Mouse (Mus musculus) liver, embryonic 15.5 days (tissue): ENCODE measurements at regions not wholly inside any gene's neighbourhood (a gene's known extent, or its start where the extent isn't known, plus 50 kb on each side); places are given as distances from the start of the nearest gene placed in this dataset.

Source experiments
- ATAC-seq: fragments of 200-750 bp; cut with Nextera tagmentation; 2 replicates; pipeline ENCODE4 v1.8.0; 2017; ENCODE audit warnings: moderate number of reproducible peaks, mild to moderate bottlenecking, moderate library complexity; ENCODE audit not compliant: insufficient read depth
- H3K27ac ChIP-seq: fragments of 300-500 bp; sonication (generic); replicated peaks from 2 replicates; pipeline ENCODE4 v1.5.1; 2015; ENCODE audit warnings: mild to moderate bottlenecking, inconsistent platforms
- H3K27me3 ChIP-seq: fragments of 300-500 bp; sonication (generic); 2 replicates; pipeline ENCODE4 v1.6.1; 2015; ENCODE audit warnings: mild to moderate bottlenecking, inconsistent platforms
- H3K36me3 ChIP-seq: fragments of 300-500 bp; sonication (generic); replicated peaks from 2 replicates; pipeline ENCODE4 v1.6.1; 2015; ENCODE audit warnings: moderate library complexity, mild to moderate bottlenecking, inconsistent platforms
- H3K4me1 ChIP-seq: fragments of 300-500 bp; sonication (generic); replicated peaks from 2 replicates; pipeline ENCODE4 v1.6.1; 2015; ENCODE audit warnings: inconsistent platforms
- H3K4me2 ChIP-seq: fragments of 300-500 bp; sonication (generic); 2 replicates; pipeline ENCODE4 v1.6.1; 2015; ENCODE audit warnings: moderate library complexity, mild to moderate bottlenecking, inconsistent platforms
- H3K4me3 ChIP-seq: fragments of 300-500 bp; sonication (generic); replicated peaks from 2 replicates; pipeline ENCODE4 v1.5.1; 2015; ENCODE audit warnings: mild to moderate bottlenecking, inconsistent platforms
- H3K9ac ChIP-seq: fragments of 300-500 bp; sonication (generic); 2 replicates; pipeline ENCODE4 v1.6.1; 2015; ENCODE audit warnings: moderate library complexity, mild to moderate bottlenecking, inconsistent platforms
- H3K9me3 ChIP-seq: fragments of 300-500 bp; sonication (generic); replicated peaks from 2 replicates; pipeline ENCODE4 v1.6.1; 2016; ENCODE audit warnings: inconsistent platforms
- WGBS: fragments of 180-500 bp; shearing (Covaris S2); methylation state at CpG from one replicate; pipeline ENCODE4 v1.1.7; 2015; ENCODE audit warnings: mixed read lengths; ENCODE audit not compliant: insufficient replicate concordance; 5-methylcytosine and 5-hydroxymethylcytosine counted together

GRCm38 (mm10) chr7:37093721-37094120 is 395.8 kb downstream of the Tshz3 start:
- H3K9ac ChIP-seq: no peak overlapping the region
- H3K4me3 ChIP-seq: no peak overlapping the region
- ATAC-seq: no peak
- H3K27ac ChIP-seq: no peak overlapping the region
- 62% methylated on average over 3 of the region's 3 CpGs for WGBS
- H3K27me3 ChIP-seq: no peaks in the 10 kb centered on the region
- H3K4me1 ChIP-seq: peaks cover 13% of the 10 kb centered on the region
- no peak overlapping the region for H3K4me2 ChIP-seq
- H3K36me3 ChIP-seq: no peaks in the 10 kb centered on the region
- no peaks in the 10 kb centered on the region for H3K9me3 ChIP-seq

- Histone ChIP-seq H3K36me3 (no peaks in the 10 kb centered on the region), H3K27ac (no peak overlapping the region), H3K9me3 (no peaks in the 10 kb centered on the region), H3K4me1 (peaks cover 13% of the 10 kb centered on the region), H3K4me2 (no peak overlapping the region), H3K27me3 (no peaks in the 10 kb centered on the region), H3K9ac (no peak overlapping the region), H3K4me3 (no peak overlapping the region)
- 70% methylated on average over 11 of the region's 11 CpGs for WGBS
- no peak for ATAC-seq
Measured at GRCm38 (mm10) chr7:37095839-37096238, 397.9 kb downstream of the Tshz3 start.

GRCm38 (mm10) chr7:37096291-37096690 is 398.4 kb downstream of the Tshz3 start:
- H3K4me3 ChIP-seq: no peak overlapping the region
- H3K9ac ChIP-seq: no peak overlapping the region
- H3K9me3 ChIP-seq: no peaks in the 10 kb centered on the region
- H3K27ac ChIP-seq: no peak overlapping the region
- H3K4me2 ChIP-seq: no peak overlapping the region
- no peaks in the 10 kb centered on the region for H3K27me3 ChIP-seq
- 68% methylated on average over 5 of the region's 5 CpGs for WGBS
- peaks cover 13% of the 10 kb centered on the region for H3K4me1 ChIP-seq
- ATAC-seq: no peak
- H3K36me3 ChIP-seq: no peaks in the 10 kb centered on the region

GRCm38 (mm10) chr7:37098950-37099349 is 401.0 kb downstream of the Tshz3 start:
- WGBS: 14% methylated on average over 5 of the region's 5 CpGs
- no peaks in the 10 kb centered on the region for H3K36me3 ChIP-seq
- H3K4me1 ChIP-seq: 0 out of 2 replicates have a peak, but pooled peaks cover 2% of the 10 kb centered on the region
- no peak overlapping the region for H3K27ac ChIP-seq
- no peak overlapping the region for H3K9ac ChIP-seq
- no peak overlapping the region; the same call in 1 of the 2 replicates for H3K4me2 ChIP-seq
- no peaks in the 10 kb centered on the region for H3K27me3 ChIP-seq
- H3K4me3 ChIP-seq: no peak overlapping the region
- ATAC-seq: peak; percentile 60; the same call in 1 of the 2 replicates
- H3K9me3 ChIP-seq: no peaks in the 10 kb centered on the region

GRCm38 (mm10) chr7:37104671-37105070 is 406.8 kb downstream of the Tshz3 start:
- 82% methylated on average over 9 of the region's 9 CpGs for WGBS
- Histone ChIP-seq H3K9me3 (no peaks in the 10 kb centered on the region), H3K4me3 (no peak overlapping the region), H3K36me3 (no peaks in the 10 kb centered on the region), H3K4me1 (no peaks in the 10 kb centered on the region), H3K4me2 (no peak overlapping the region), H3K27ac (no peak overlapping the region), H3K9ac (no peak overlapping the region), H3K27me3 (no peaks in the 10 kb centered on the region)
- no peak for ATAC-seq

- 56% methylated on average over 6 of the region's 6 CpGs for WGBS
- Histone ChIP-seq H3K4me2 (no peak overlapping the region), H3K4me3 (no peak overlapping the region), H3K27me3 (no peaks in the 10 kb centered on the region), H3K27ac (no peak overlapping the region), H3K9ac (no peak overlapping the region), H3K36me3 (no peaks in the 10 kb centered on the region), H3K4me1 (no peaks in the 10 kb centered on the region), H3K9me3 (no peaks in the 10 kb centered on the region)
- no peak for ATAC-seq
Measured at GRCm38 (mm10) chr7:37111071-37111470, 413.2 kb downstream of the Tshz3 start.

- H3K27ac ChIP-seq: no peak overlapping the region
- H3K27me3 ChIP-seq: no peaks in the 10 kb centered on the region
- H3K4me1 ChIP-seq: no peaks in the 10 kb centered on the region
- H3K36me3 ChIP-seq: no peaks in the 10 kb centered on the region
- WGBS: 62% methylated on average over 4 of the region's 4 CpGs
- no peak overlapping the region for H3K9ac ChIP-seq
- ATAC-seq: no peak
- H3K4me2 ChIP-seq: no peak overlapping the region
- H3K9me3 ChIP-seq: no peaks in the 10 kb centered on the region
- H3K4me3 ChIP-seq: no peak overlapping the region
Measured at GRCm38 (mm10) chr7:37120776-37121175, 422.9 kb downstream of the Tshz3 start.

GRCm38 (mm10) chr7:37140191-37140590 is 442.3 kb downstream of the Tshz3 start:
- Histone ChIP-seq H3K4me3 (no peak overlapping the region), H3K27ac (no peak overlapping the region), H3K36me3 (no peaks in the 10 kb centered on the region), H3K9ac (no peak overlapping the region), H3K4me1 (no peaks in the 10 kb centered on the region), H3K9me3 (no peaks in the 10 kb centered on the region), H3K4me2 (no peak overlapping the region), H3K27me3 (no peaks in the 10 kb centered on the region)
- WGBS: 60% methylated on average over 12 of the region's 12 CpGs
- no peak for ATAC-seq

- Histone ChIP-seq H3K36me3 (no peaks in the 10 kb centered on the region), H3K27me3 (no peaks in the 10 kb centered on the region), H3K4me2 (no peak overlapping the region), H3K4me3 (no peak overlapping the region), H3K27ac (no peak overlapping the region), H3K4me1 (no peaks in the 10 kb centered on the region), H3K9ac (no peak overlapping the region), H3K9me3 (no peaks in the 10 kb centered on the region)
- no peak for ATAC-seq
- 62% methylated on average over 5 of the region's 5 CpGs for WGBS
Measured at GRCm38 (mm10) chr7:37142780-37143179, 444.9 kb downstream of the Tshz3 start.

GRCm38 (mm10) chr7:37144303-37144702 is 446.4 kb downstream of the Tshz3 start:
- Histone ChIP-seq H3K4me3 (no peak overlapping the region), H3K4me1 (no peaks in the 10 kb centered on the region), H3K27ac (no peak overlapping the region), H3K27me3 (no peaks in the 10 kb centered on the region), H3K36me3 (no peaks in the 10 kb centered on the region), H3K9me3 (no peaks in the 10 kb centered on the region), H3K9ac (no peak overlapping the region), H3K4me2 (no peak overlapping the region)
- no peak for ATAC-seq
- 57% methylated on average over 6 of the region's 6 CpGs for WGBS

GRCm38 (mm10) chr7:37149711-37150110 is 451.8 kb downstream of the Tshz3 start:
- Histone ChIP-seq H3K9me3 (no peaks in the 10 kb centered on the region), H3K36me3 (no peaks in the 10 kb centered on the region), H3K9ac (no peak overlapping the region), H3K4me1 (no peaks in the 10 kb centered on the region), H3K4me2 (no peak overlapping the region), H3K4me3 (no peak overlapping the region), H3K27ac (no peak overlapping the region), H3K27me3 (no peaks in the 10 kb centered on the region)
- no peak for ATAC-seq
- 64% methylated on average over 5 of the region's 5 CpGs for WGBS

- Histone ChIP-seq H3K4me3 (no peak overlapping the region), H3K4me2 (no peak overlapping the region), H3K9me3 (no peaks in the 10 kb centered on the region), H3K9ac (no peak overlapping the region), H3K4me1 (no peaks in the 10 kb centered on the region), H3K36me3 (no peaks in the 10 kb centered on the region), H3K27me3 (no peaks in the 10 kb centered on the region), H3K27ac (no peak overlapping the region)
- 16% methylated on average over 8 of the region's 8 CpGs for WGBS
- no peak for ATAC-seq
Measured at GRCm38 (mm10) chr7:37159801-37160200, 461.9 kb downstream of the Tshz3 start.
